Mouse (Mus musculus) retina, postnatal 1 day (tissue): ENCODE measurements around the gene Lrp5.
A peak's percentile ranks its signal among the peaks of the same experiment; 100 is the strongest.

Experiments used
- DNase-seq: peaks from one replicate; pipeline ENCODE4 v3.0.0-alpha.2; 2012

Lrp5 gene

DNA sequence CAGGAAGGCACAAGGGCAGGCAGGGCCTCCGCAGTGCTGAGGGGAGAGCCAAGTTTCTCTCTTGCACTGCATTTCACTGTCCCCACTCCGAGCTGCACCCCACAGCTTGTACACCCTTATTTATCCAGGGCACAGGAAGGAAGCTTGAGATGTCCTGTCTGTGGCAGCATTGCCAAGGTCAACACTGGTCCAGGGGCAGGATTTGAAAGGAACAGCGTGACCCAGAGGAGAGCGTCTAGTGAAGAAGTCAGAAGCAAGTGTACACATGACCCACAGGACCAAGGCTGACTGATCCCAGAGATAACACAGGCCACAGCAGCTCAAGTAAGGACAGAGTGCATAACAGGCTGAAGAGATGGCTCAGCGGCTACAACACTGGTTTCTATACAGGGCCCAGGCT, 32.3 kb downstream of the Lrp5 start:
- no peak for DNase-seq

DNA sequence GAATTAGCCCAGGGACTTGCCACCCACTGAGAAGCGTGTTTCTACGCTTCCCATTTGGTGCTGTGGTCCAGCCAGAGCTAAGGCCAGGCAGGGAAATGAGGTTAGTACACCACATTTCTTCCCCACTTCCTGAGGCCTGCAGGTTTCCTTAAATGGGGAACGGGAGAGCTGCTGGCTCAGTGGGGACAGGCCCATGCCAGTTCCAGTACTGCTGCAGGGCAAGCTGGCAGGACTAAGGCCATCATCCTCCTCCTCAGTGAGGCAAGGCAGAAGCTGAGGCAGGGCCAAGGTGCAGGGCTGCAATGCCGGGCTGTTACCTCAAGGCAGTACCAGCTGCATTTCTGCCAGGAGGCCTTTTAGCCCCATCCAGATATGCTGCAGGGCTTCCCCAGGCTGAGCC, 32.9 kb downstream of the Lrp5 start:
- no peak for DNase-seq

DNA sequence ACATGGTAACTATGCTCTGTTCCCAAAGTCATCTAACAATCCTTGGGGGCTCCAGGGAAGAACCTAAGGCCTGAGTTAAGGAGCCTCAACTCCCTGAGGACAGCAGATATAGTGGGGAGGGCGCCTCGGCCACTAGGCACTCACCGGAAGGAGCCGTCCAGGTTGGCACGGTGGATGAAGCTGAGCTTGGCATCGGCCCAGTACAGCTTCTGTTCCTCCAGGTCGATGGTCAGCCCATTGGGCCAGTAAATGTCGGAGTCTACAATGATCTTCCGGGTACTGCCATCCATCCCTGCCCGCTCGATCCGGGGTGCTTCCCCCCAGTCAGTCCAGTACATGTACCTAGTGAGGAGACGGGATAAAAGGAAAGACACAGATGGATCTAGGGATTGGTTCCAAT, 34.4 kb downstream of the Lrp5 start:
- DNase-seq: no peak

DNA sequence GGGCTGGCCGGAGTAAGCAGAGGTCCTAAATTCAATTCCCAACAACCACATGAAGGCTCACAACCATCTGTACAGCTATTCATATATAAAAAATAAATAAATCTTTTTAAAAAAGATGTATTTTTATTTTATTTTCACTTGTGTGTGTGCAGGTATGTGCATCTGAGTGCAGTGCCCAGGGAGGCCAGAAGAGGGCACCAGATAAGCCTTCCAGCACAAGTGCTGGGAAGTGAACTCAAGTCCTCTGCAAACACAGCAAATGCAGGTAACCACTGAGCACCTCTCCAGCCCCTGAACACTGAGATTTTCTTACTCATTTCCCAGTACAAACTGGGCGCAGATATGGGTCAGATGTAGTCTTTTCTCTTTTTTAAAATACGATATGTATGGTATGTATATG, 35.1 kb downstream of the Lrp5 start:
- DNase-seq: no peak

DNA sequence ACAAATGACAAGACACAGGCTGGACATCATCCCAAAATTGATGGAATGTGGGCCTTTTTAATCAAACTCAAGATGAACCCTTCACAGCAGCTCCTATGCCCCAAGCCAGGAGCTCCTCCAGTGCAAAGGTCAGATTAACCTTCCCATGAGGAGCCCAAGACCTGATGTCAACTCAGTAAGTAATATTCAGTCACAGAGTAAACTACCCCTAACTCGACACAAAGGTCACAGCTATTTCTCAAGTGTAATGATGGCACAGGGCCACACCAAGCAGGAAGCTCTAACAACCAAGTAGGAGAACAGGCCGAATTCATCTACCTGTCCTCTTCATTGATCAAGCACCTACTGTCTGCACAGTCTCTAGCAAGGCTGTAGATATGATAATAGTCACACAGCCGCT, 35.9 kb downstream of the Lrp5 start:
- DNase-seq: no peak

DNA sequence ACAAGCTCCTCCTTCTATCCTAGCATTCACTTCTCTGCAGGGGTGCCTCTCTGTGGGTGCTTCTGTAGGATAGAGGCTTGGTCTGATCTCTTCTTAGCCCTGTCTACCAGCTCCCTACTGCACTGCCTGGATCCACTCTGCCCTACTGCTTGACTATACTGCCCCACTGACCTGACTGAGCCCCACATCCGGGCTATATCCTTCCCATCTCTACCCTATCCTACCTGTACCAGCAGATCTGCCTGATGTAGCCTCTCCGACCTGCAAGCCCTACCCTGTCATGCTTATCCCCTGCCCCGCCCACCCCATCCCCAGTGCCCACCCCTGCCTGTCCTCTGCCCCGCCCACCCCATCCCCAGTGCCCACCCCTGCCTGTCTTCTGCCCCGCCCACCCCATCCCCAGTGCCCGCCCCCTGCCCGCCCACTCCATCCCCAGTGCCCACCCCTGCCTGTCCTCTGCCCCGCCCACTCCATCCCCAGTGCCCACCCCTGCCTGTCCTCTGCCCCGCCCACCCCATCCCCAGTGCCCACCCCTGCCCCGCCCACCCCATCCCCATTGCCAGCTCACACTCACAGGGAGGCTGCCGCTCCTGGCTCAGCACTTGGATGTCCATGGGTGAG, 37.4 kb downstream of the Lrp5 start:
- DNase-seq: no peak

DNA sequence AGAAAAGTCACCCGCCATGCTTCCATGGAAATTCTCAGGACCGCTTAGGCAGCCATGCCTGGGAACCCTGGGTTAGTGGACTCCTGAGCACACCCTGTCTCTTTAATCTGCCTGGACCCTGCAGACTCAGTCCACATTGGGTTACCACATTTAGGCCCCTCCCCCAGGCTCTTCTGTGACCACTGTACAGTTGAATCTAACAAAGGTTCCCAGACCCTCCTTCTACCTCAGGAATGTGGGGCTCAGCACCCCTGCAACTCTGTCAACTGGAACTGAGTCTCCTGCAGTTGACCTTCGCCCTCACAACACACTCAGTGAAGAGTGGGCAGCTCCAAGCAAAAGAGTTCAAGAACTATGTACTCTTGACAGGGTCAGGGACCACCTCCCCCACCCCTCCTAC, 38.4 kb downstream of the Lrp5 start:
- DNase-seq: no peak

DNA sequence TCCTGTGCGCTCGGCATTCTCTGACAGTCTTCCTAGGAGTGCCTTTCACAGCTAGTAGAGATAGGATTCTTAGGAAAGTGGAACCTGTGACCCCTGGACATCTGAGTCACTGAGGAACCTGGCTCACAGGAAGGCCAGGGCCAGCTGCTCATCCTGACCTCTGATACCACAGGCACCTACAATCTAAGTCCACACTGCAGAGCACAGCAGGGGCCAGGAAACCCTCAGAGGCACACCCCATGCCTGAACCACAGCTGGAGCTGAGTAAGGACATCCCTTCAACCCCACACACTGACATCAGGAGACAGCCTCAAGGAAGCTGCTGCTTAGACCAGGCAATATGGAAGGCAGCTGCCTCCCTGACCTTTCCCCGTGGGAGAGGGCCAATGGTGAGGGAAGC, 40.6 kb downstream of the Lrp5 start:
- no peak for DNase-seq

DNA sequence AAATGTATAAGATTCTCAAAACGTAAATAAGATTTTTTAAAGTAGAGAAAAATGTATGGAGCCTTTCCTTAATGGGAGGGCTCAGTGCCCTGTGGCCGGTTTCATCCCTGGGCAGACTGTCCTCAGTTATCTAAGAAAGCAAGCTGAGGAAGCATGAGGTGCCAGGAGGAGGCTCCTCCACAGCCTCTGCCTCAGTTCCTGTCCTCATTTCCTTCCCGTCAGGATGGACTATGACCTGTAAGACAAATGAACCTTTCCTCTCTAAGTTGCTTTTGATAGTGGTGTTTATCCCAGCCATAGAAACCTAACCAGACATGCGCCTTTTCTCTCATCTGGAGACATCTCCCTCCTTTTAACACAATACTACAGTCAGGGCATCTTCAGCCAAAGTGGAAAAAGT, 41.0 kb downstream of the Lrp5 start:
- DNase-seq: no peak

DNA sequence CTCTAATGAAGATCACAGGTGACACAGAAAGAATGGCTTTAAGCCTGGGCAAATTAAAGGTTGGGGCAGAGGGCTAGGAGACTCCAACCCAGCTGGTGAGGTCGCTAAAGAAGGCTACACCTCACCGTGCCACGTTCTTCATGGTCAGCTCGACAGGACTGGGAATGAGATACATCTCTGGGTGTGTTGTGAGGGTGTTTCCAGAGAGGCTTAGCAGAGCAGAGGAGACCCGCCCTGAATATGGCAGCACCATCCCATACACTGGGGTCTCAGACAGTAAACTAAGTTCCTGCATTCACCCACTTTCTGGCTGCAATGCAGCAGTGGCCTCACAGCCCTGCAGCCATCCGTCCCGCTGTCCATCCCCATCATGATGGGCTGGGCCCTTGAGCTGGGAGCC, 46.8 kb downstream of the Lrp5 start:
- no peak for DNase-seq

DNA sequence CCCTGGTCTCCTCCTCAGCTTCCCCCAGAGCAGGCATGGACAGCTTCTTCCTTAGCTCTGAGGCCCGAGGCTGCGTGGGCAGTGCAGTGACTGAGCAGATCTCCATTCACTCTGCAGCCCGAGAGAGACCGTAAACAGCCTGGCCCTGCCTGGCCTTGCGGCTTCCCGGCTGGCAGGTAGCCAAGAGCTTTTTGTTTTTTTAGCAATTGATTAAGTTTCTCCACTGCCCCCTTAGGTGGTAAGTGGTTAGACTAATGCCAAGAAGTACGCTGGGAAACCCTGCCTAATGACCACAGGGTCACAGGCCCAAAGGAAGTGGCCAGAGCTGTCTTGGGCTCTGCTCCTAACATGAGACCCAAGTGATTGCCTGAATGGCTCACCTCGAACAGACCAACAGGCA, 47.7 kb downstream of the Lrp5 start:
- DNase-seq: peak; percentile 81

DNA sequence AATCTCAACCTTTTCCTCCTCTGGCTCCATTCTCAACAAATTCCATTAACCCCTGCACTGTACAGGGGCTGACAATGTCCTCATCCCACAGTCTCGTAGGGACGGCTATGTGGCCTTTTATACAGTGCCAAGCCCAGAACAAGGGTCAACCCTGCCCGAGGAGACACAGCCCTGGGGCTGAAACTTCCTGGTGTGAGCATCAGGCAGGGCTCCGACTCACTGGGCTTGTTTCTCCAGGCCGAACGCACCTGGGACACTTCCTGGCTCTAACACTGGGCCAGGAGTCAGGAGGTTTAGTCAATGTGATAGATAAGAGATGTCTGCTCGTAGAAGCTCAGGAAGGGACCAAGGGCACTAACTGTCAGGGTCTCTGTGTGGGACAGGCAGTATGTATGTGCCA, 54.3 kb downstream of the Lrp5 start:
- no peak for DNase-seq

DNA sequence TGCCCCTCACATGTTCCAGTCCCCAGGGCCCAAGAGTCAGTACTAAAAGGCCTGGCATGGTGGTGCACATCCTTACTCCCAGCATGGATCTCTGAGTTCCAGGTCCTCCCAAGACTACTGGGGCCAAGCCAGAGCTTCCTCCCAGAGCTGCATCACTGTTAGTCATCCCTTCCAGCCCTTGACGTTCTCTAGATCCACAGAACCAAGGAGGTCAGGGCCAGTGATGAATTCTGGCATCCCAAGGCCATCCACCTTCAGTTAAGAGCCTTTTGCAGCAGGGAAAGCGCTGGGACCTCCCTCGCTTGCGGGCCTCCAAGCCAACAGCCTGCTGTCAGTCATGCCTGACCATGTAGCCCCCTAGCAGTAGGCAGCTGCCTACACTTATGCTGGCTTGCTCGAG, 54.9 kb downstream of the Lrp5 start:
- no peak for DNase-seq

DNA sequence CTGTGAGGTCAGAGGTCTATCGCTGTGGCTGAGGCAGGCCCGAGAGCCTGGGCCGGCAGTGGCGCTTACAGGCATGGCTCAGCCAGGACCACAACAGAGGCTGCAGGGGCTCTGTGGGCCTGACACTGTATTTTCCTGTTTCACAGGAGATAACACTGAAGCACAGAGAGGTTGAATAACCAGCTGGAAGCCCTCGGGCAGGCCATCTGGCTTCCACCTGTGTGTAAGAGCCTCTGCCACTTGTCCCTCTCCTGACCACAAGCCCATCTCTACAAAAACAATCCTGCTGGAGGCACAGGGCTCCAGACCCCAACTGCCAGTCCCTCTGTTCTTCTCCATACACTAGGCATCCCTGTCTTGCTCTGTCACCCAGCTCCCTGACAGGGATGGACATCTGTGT, 55.9 kb downstream of the Lrp5 start:
- no peak for DNase-seq

DNA sequence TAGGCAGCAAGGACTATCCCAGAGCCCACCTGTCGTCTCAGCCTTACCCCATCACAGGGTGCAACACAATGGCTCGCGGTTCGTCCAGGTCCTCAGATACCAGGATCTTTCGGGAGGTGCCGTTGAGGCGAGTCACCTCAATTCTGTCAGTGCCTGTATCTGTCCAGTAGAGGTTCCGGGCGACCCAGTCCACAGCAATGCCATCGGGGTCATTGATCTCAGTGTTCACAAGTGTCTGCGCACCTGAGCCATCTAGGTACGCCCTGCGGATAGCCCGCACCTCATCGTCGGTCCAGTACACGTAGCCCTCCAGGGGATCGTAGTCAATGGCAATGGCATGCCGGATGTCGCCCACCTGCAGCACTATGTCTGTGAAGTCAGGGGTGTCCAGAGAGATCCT, 56.3 kb downstream of the Lrp5 start:
- DNase-seq: no peak

DNA sequence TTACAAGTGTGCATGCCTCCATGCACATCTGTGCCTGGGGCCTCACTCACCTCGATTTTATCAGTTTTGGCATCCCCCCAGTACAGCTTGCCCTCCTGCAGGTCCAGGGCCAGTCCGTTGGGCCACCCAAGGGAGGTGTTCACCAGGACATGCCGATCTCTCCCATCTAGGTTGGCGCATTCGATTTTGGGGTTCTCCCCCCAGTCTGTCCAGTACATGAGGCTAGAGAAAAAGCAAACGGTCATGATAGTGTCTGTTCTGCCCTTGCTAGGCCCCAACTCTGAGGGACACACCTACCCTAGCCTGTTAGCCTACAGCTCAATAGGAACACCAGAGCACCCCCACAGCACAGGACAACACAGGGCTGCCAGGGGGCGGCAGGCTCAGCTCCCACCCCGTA, 58.1 kb downstream of the Lrp5 start:
- DNase-seq: no peak

DNA sequence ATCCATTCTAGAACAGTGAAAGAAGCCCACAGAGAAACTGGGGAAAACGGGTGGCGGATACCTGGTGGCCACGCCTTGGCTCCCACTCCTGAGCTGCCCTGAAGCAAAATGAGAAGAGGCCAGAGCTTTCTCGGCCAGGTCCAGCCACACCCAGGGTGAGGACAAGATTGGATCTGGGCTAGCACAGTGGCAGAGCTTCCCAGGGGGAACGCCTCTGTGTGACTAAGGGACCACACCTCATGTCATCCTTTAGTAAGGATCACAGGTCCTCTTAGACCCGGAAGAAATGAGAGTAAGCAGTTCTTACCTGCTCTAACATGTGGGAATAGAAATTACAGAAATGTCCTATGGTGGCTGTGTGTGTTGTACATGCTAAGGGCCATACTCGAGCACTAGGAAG, 61.3 kb downstream of the Lrp5 start:
- DNase-seq: no peak

DNA sequence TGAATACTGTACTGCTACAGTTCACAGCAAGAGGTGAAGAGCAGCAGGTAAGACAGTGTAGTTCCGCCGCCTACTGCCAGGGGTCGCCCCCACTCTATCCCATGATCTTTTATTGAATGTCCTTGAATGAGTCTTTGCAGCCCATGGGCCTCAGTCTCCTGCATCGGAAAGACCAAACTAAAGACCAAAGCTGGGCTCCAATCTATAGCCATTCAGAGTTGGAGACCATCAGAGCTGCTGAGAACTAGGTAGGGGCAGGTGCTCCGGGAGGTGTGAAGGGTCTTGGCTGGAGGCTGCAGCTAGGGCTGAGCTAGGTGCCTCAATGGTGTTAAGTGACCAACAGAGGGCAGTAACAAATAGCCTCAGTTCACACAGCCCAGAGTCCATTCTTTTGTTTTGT, 62.5 kb downstream of the Lrp5 start:
- DNase-seq: peak; percentile 74

DNA sequence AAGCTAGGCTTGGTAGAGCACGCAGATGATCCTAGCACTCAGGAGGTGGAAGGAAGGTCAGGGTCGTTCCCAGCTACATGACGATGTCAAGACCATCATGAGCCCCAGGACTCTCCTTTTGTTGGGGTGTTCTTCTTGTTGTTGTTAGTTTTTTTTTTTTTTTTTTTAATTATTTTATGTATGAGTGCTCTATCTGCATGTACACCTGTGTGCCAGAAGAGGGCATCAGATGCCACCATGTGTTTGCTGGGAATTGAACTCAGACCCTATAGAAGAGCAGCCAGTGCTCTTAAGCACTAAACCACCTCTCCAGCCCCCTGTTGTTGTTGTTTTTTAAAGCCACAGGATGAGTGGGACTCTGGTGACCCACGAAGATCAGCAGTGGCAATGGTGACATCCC, 63.1 kb downstream of the Lrp5 start:
- no peak for DNase-seq

DNA sequence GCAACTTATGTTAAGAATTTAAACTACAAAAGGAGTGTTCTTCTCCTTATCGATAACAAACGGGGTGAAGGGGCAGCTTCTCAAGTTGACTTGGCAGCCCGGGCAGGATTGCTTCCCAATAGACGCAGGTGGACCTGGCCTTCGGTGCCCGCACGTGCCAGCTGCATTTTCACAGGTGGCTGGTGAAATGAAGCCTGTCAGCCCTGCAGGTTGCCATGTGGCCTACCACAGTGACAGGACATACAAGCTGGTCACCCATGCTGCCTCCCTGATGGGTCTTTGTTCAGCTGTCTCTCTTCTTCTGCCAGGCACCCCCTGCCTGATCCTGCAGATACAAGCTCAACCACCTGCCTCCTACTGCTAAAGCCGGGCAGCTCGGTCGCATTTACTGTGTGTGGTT, 65.5 kb downstream of the Lrp5 start:
- DNase-seq: no peak

DNA sequence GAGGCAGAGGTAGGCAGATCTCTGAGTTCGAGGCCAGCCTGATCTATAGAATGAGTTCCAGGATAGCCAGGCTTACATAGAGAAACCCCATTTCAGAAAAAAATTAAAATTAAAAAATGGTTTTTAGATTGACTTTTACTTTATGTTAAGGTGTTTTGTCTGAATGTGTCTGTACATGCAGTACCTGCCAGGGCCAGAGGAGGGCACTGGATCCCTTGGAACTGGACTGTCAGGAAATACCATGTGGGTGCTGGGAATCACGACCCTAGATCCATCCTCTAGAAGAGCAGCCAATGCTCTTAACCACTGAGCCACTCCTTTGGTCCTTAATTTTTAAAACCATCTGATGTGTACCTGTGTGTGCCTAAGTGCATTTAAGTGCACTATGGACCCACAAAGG, 67.0 kb downstream of the Lrp5 start:
- DNase-seq: no peak

DNA sequence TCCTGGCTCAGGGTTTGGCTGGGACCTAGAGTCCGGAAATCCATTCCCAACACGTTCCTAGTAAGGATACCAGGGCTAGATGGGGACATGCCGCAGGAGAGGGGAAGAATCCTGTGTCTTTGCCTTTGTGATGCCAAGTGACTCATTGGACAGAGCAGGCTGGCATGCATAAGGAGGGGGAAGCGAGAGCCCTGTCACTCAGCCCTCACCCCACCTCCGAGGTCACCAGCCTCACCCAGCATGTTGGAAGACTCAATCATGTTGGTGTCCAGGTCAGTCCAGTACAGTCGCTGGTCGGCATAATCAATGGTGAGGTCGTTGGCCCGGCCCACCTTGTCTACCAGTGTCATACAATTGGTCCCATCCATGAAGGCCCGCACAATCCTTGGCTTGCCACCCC, 72.4 kb downstream of the Lrp5 start:
- no peak for DNase-seq

DNA sequence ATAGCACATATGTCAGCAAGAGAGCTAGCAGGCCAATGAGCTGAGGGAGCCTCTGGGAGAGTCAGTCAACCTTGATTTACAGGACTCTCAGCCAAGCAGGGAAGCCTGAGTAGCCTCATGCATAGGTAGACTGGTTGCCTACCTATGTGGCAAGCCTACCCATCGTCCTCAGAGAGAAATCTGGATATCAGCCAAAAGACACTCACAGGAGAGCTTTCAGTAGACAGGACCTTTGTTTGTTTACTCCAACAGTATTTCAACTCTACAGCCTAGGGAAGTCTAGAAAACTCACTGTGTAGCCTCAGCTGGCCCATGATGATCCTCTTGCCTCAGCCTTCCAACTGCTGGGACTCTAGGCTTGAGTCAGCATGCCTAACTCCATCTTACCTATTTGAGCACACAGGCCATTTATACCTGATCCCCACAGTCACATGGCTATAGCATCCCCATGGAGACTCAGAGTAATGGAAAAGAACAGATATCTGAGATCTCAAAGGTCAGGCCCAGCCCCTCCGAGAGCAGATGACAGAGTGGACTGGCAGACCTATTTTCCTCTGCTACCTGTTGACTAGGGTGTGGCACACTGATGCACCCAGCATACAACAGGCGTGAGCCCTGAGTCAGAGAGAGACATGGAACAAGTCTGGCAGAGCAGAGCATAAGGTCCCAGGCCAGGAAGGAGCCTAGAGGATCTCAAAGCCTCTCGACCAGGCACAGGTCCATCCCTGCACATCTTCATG, 73.7 kb downstream of the Lrp5 start:
- no peak for DNase-seq

DNA sequence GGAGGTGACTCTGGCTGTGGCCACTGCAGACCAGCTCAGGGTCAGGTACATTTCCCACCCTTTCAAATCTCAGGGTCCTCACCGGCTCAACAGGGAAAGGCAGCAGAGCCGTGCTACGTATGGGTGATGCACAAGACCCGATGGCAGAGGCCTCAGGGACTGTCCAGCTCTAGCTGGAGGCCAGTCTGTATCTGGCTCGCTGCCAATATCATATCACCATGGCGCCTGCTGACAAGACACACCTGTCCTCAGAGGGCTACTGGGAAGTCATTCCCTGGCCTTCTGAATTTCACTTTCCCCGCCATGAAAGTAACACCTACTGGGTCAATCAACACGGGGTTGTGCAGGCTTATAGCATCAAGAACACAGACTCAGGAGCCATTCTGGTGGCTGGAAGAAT, 74.6 kb downstream of the Lrp5 start:
- DNase-seq: no peak

DNA sequence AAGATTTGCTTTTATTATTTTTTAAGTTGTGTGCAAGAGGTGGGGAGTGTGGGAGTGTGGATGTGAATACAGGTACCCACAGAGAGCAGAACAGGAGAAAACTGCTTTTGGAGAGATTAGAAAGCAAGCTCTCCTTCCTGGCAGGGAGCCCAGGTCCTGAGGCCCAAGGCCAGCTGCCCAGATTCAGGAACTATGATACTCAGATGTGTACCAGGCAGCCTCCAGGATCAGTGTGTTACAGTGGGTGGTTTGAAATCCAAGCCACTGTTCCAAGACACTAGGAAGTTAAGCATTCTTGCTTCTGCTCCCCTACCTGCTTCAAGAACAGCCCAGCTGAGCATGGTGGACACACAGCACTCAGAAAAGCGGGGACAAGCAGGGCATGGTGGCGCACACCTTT, 75.5 kb downstream of the Lrp5 start:
- DNase-seq: no peak
